Mouse (Mus musculus): ENCODE results near the gene Exoc3l4. TPM values are rescaled to one million over a fixed set of nuclear protein-coding genes. Genes with fewer than 3 reads are reported as not detected.

Gene Exoc3l4
- polyA plus RNA-seq (2012), result 0.06 and 0.21 TPM in 2 replicates

GRCm38 (mm10) chr12:111416921-111417779 is at the start of gene Exoc3l4:
Gene Exoc3l4, plus strand, starts transcription at chr12:111417017.
- TF ChIP-seq GATA1 (IDR thresholded peaks at IDR 0.05; ENCODE audit: low read length), result no peak

- no peak for TF ChIP-seq GATA1 (IDR thresholded peaks at IDR 0.05; ENCODE audit: low read length)
Observed at GRCm38 (mm10) chr12:111367065-111367464, 49.8 kb upstream of the Exoc3l4 start.

GRCm38 (mm10) chr12:111370249-111370648 is 46.6 kb upstream of the Exoc3l4 start:
- TF ChIP-seq GATA1 (IDR thresholded peaks at IDR 0.05; ENCODE audit: low read length), result no peak

GRCm38 (mm10) chr12:111371905-111372304 is 44.9 kb upstream of the Exoc3l4 start:
- no peak for TF ChIP-seq GATA1 (IDR thresholded peaks at IDR 0.05; ENCODE audit: low read length)

GRCm38 (mm10) chr12:111373411-111373810 is 43.4 kb upstream of the Exoc3l4 start:
- no peak for TF ChIP-seq GATA1 (IDR thresholded peaks at IDR 0.05; ENCODE audit: low read length)

DNA sequence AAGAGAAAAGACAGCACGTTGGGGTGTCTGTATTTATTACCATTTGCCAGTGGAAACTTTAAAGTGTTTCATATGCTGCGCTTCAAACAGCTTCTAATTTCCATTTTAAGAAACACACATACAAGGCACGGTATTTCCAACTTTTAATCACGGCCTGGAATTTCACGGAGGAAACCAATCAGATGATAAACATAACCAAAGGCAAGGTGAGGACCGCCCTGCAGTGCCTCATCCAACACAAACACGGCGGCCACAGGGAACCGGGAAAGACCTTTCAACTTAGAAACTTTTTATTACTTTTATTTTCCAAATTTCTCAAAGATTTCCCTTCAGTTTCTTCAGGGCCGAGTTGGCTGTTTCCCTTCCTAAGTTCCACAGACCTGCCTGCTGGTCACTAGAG is 42.1 kb upstream of the Exoc3l4 start:
- no peak for TF ChIP-seq GATA1 (IDR thresholded peaks at IDR 0.05; ENCODE audit: low read length)

GRCm38 (mm10) chr12:111375559-111375958 is 41.3 kb upstream of the Exoc3l4 start:
- TF ChIP-seq GATA1 (IDR thresholded peaks at IDR 0.05; ENCODE audit: low read length), result no peak

DNA sequence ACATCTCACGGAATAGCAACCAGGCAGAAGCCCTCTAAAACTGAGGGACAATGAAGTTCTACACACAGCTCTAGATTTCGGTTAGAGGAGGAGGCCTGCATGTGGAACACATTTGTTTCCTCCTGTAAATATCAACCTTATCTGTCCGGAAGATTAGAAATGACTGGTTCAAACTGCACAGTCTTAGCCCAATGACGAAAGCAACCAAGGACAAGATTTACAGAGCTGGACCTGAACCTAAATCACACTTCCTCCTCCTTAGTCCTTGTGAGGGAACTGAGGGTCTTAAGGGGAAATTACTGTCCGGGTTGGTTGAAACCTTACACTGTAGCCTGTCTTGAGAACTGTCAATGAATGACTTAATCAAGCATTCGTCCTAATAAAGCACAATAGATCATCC is 40.8 kb upstream of the Exoc3l4 start:
- no peak for TF ChIP-seq GATA1 (IDR thresholded peaks at IDR 0.05; ENCODE audit: low read length)

DNA sequence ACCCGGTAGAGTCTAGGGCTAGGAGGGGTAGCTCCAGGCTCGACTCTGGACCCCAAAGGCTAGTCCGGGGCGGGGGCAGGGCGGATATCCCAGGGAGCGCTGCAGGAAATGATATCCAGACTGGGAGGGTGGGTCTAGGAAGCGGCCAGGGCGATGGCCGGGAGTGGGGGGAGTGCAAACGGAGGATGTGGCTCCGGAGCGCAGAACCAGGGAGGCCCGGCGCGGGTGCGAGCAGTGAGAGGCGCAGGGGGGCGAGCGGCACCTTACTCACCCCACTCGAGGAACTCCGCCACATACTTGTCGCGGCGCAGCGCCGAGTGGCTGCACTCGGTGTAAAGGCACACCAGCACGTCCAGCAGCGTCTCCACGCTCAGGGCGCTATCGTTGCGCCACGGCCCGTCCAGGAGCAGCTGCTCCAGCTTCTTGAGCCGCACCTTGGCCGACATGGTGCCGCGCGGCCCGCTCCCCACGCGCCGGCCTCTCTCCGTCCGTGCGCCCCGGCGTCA is 39.9 kb upstream of the Exoc3l4 start:
- TF ChIP-seq GATA1 (IDR thresholded peaks at IDR 0.05; ENCODE audit: low read length), result no peak

GRCm38 (mm10) chr12:111377376-111377973 is 39.3 kb upstream of the Exoc3l4 start, which contains the start of gene Cdc42bpb:
Gene Cdc42bpb, minus strand, starts transcription at chr12:111377718.
- TF ChIP-seq GATA1 (IDR thresholded peaks at IDR 0.05; ENCODE audit: low read length), result no peak

DNA sequence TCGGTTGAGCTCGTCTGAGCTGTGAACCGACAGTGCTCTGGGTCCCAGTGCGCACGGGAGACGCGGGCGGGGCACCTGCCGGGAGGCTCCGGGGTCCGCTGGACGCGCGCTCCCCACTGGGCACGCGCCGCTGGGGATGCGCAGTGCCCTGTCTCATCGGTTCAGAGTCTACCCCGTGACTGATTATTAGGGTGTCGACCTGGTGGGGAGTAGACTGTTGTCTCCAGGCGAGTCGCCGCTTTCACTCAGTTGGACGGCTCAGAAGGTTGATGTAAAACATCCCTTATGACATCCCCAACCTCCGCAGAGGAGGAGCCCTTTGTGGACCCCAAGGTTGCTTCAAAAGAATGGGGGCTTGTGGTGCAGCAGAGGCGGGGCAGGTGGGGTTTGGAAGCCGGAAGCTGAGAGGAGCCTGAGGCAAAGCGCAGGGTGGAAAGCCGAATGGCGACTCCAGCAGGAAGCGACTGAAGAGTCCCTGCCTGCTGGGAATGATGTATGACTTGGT is 38.8 kb upstream of the Exoc3l4 start:
- TF ChIP-seq GATA1 (IDR thresholded peaks at IDR 0.05; ENCODE audit: low read length), result no peak

GRCm38 (mm10) chr12:111378812-111379211 is 38.0 kb upstream of the Exoc3l4 start:
- TF ChIP-seq GATA1 (IDR thresholded peaks at IDR 0.05; ENCODE audit: low read length), result no peak

GRCm38 (mm10) chr12:111385883-111386641 is 30.8 kb upstream of the Exoc3l4 start:
- TF ChIP-seq GATA1 (IDR thresholded peaks at IDR 0.05; ENCODE audit: low read length), result no peak

- no peak for TF ChIP-seq GATA1 (IDR thresholded peaks at IDR 0.05; ENCODE audit: low read length)
Observed at GRCm38 (mm10) chr12:111386642-111387120, 30.1 kb upstream of the Exoc3l4 start.

DNA sequence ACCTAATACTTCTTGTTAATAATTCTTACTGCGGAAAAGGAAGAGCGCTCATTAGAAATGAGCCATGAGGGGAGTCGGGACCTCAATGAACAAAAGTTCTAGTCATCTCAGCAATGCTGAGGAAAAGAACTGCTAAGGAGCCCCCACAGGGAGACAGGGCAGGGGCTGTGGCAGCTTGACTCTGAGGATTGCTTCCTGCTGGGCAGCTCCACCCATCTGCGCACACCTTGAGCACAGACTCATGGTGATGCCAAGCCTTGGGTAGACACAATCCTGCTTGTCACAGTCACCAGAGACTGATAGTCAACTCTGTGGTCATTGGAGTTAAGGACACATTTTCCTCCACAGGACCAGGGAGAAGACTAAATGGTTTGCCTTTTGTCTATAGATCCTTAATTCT is 29.7 kb upstream of the Exoc3l4 start:
- no peak for TF ChIP-seq GATA1 (IDR thresholded peaks at IDR 0.05; ENCODE audit: low read length)
